ENCODE assay signal across 17 mouse cellular contexts in the genomic region with DNA sequence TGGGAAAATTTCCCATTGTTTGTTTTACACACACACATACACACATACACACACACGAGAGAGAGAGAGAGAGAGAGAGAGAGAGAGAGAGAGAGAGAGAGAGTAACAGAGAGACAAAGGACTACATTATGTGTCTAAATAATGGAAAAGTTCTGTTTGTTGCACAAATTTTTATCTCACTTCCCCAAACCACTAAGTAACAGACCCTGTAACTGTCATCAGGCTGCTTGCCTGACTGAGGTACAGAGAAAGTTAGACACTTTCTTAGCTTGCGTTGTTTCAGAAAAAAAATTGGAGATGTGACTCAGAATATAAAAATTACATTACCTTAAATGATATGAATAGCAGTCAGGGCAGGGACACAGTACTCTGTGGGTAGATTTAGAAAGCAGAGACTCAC. TPM values are rescaled to one million over a fixed set of nuclear protein-coding genes. Genes with fewer than 3 reads are reported as not detected.
"Had no signal": no experiment of that assay in that cellular context is flagged by ENCODE, and none has a peak within 500 bp of the region (broad histone marks: within the 10 kb centered on the region; RNA-seq: fewer than 3 reads in every experiment).

No protein-coding gene starts in this region.

- DNase-seq: liver, postnatal 0 days; lung, adult 2 months; lung, postnatal 14 days; lung, postnatal 4 days; right cerebral cortex, postnatal 14 days; thymus, adult 2 months; thymus, postnatal 4 days had no signal

- ATAC-seq: liver, postnatal 0 days; lung, postnatal 0 days; midbrain, embryonic 13.5 days; midbrain, embryonic 15.5 days had no signal

- H3K36me3 ChIP-seq: lung, embryonic 15.5 days; midbrain, embryonic 13.5 days; midbrain, embryonic 15.5 days; neural tube, embryonic 12.5 days; stomach, embryonic 15.5 days had no signal

- H3K27ac ChIP-seq: lung, embryonic 15.5 days; midbrain, embryonic 13.5 days; midbrain, embryonic 15.5 days; neural tube, embryonic 12.5 days; stomach, embryonic 15.5 days; stomach, postnatal 0 days had no signal

- H3K27me3 ChIP-seq: lung, embryonic 15.5 days; megakaryocyte, embryonic 14.5 days; midbrain, embryonic 13.5 days; midbrain, embryonic 15.5 days; neural tube, embryonic 12.5 days; stomach, embryonic 15.5 days had no signal

- H3K4me1 ChIP-seq: lung, embryonic 15.5 days; megakaryocyte, embryonic 14.5 days; midbrain, embryonic 13.5 days; midbrain, embryonic 15.5 days; neural tube, embryonic 12.5 days; stomach, embryonic 15.5 days had no signal

- H3K9ac ChIP-seq: liver, postnatal 0 days; lung, embryonic 15.5 days; midbrain, embryonic 13.5 days; midbrain, embryonic 15.5 days; neural tube, embryonic 12.5 days; stomach, embryonic 15.5 days had no signal

- H3K9me3 ChIP-seq: lung, embryonic 15.5 days; megakaryocyte, embryonic 14.5 days; midbrain, embryonic 13.5 days; midbrain, embryonic 15.5 days; neural tube, embryonic 12.5 days; stomach, embryonic 15.5 days had no signal

- H3K4me3 ChIP-seq: lung, embryonic 15.5 days; megakaryocyte, embryonic 14.5 days; midbrain, embryonic 13.5 days; midbrain, embryonic 15.5 days; neural tube, embryonic 12.5 days; stomach, embryonic 15.5 days had no signal

RNA-seq across cellular contexts. Expression of a gene that starts 36.6 kb away (rescaled TPM):
- total RNA-seq: monocyte, adult 5-6 weeks; neutrophil, adult 5-6 weeks had no signal
